Mouse (Mus musculus): ENCODE measurements around the gene Etl4. TPM values are rescaled to one million over a fixed set of nuclear protein-coding genes. Genes with fewer than 3 reads are reported as not detected.

Gene Etl4
- polyA plus RNA-seq, 1 experiment from 2014 or later = 76.7 TPM

- H3K4me3 ChIP-seq (ENCODE audit: low read depth, low read length) = no peak overlapping the region
- no peaks in the 10 kb centered on the region for H3K36me3 ChIP-seq (ENCODE audit: control insufficient read depth, insufficient read depth, low read length)
- no peak overlapping the region for H3K27ac ChIP-seq (ENCODE audit: low read length)
- H3K9me3 ChIP-seq (ENCODE audit: control insufficient read depth, low read depth, low read length) = no peaks in the 10 kb centered on the region
- no peaks in the 10 kb centered on the region for H3K4me1 ChIP-seq (ENCODE audit: control insufficient read depth, insufficient read depth, low read length)
- ATAC-seq (ENCODE audit: insufficient number of reproducible peaks, insufficient read depth, low FRiP score, low read depth) = no peak
- 74% methylated on average over 4 of the region's 4 CpGs for WGBS
- no peaks in the 10 kb centered on the region for H3K27me3 ChIP-seq (ENCODE audit: control insufficient read depth, insufficient read depth, low read length)
- no peak overlapping the region for H3K4me2 ChIP-seq (replicated peaks; ENCODE audit: low read depth, low read length)
- H3K9ac ChIP-seq (replicated peaks; ENCODE audit: low read depth, low read length) = no peak overlapping the region
Measured at GRCm38 (mm10) chr2:20414856-20415255, 505.3 kb downstream of the Etl4 start.

- Histone ChIP-seq H3K9me3 (ENCODE audit: control insufficient read depth, low read depth, low read length) (no peaks in the 10 kb centered on the region), H3K9ac (replicated peaks; ENCODE audit: low read depth, low read length) (no peak overlapping the region), H3K36me3 (ENCODE audit: control insufficient read depth, insufficient read depth, low read length) (no peaks in the 10 kb centered on the region), H3K4me3 (ENCODE audit: low read depth, low read length) (no peak overlapping the region), H3K27ac (ENCODE audit: low read length) (no peak overlapping the region), H3K4me1 (ENCODE audit: control insufficient read depth, insufficient read depth, low read length) (no peaks in the 10 kb centered on the region), H3K4me2 (replicated peaks; ENCODE audit: low read depth, low read length) (no peak overlapping the region), H3K27me3 (ENCODE audit: control insufficient read depth, insufficient read depth, low read length) (no peaks in the 10 kb centered on the region)
- 24% methylated on average over 8 of the region's 8 CpGs for WGBS
- ATAC-seq (ENCODE audit: insufficient number of reproducible peaks, insufficient read depth, low FRiP score, low read depth) = 0 out of 2 replicates have a peak, but pooled peaks have one; percentile 28
Measured at GRCm38 (mm10) chr2:20416934-20417614, 507.5 kb downstream of the Etl4 start.

- Histone ChIP-seq H3K27ac (ENCODE audit: low read length) (no peak overlapping the region), H3K9ac (replicated peaks; ENCODE audit: low read depth, low read length) (no peak overlapping the region), H3K36me3 (ENCODE audit: control insufficient read depth, insufficient read depth, low read length) (no peaks in the 10 kb centered on the region), H3K9me3 (ENCODE audit: control insufficient read depth, low read depth, low read length) (no peaks in the 10 kb centered on the region), H3K27me3 (ENCODE audit: control insufficient read depth, insufficient read depth, low read length) (no peaks in the 10 kb centered on the region), H3K4me3 (ENCODE audit: low read depth, low read length) (no peak overlapping the region), H3K4me1 (ENCODE audit: control insufficient read depth, insufficient read depth, low read length) (no peaks in the 10 kb centered on the region), H3K4me2 (replicated peaks; ENCODE audit: low read depth, low read length) (no peak overlapping the region)
- WGBS = 73% methylated on average over 6 of the region's 6 CpGs
- ATAC-seq (ENCODE audit: insufficient number of reproducible peaks, insufficient read depth, low FRiP score, low read depth) = no peak
Measured at GRCm38 (mm10) chr2:20417998-20418397, 508.4 kb downstream of the Etl4 start.

- Histone ChIP-seq H3K27me3 (ENCODE audit: control insufficient read depth, insufficient read depth, low read length) (no peaks in the 10 kb centered on the region), H3K36me3 (ENCODE audit: control insufficient read depth, insufficient read depth, low read length) (no peaks in the 10 kb centered on the region), H3K4me1 (ENCODE audit: control insufficient read depth, insufficient read depth, low read length) (no peaks in the 10 kb centered on the region), H3K27ac (ENCODE audit: low read length) (no peak overlapping the region), H3K4me2 (replicated peaks; ENCODE audit: low read depth, low read length) (no peak overlapping the region), H3K9ac (replicated peaks; ENCODE audit: low read depth, low read length) (no peak overlapping the region), H3K4me3 (ENCODE audit: low read depth, low read length) (no peak overlapping the region), H3K9me3 (ENCODE audit: control insufficient read depth, low read depth, low read length) (no peaks in the 10 kb centered on the region)
- 61% methylated on average over 6 of the region's 6 CpGs for WGBS
- ATAC-seq (ENCODE audit: insufficient number of reproducible peaks, insufficient read depth, low FRiP score, low read depth) = no peak
Measured at GRCm38 (mm10) chr2:20419975-20420374, 510.4 kb downstream of the Etl4 start.

GRCm38 (mm10) chr2:20422275-20422674, 512.7 kb downstream of the Etl4 start:
- WGBS = 68% methylated on average over 4 of the region's 4 CpGs
- no peak overlapping the region for H3K4me2 ChIP-seq (replicated peaks; ENCODE audit: low read depth, low read length)
- no peak overlapping the region for H3K4me3 ChIP-seq (ENCODE audit: low read depth, low read length)
- no peaks in the 10 kb centered on the region for H3K27me3 ChIP-seq (ENCODE audit: control insufficient read depth, insufficient read depth, low read length)
- no peaks in the 10 kb centered on the region for H3K36me3 ChIP-seq (ENCODE audit: control insufficient read depth, insufficient read depth, low read length)
- H3K4me1 ChIP-seq (ENCODE audit: control insufficient read depth, insufficient read depth, low read length) = no peaks in the 10 kb centered on the region
- H3K27ac ChIP-seq (ENCODE audit: low read length) = no peak overlapping the region
- no peak overlapping the region for H3K9ac ChIP-seq (replicated peaks; ENCODE audit: low read depth, low read length)
- ATAC-seq (ENCODE audit: insufficient number of reproducible peaks, insufficient read depth, low FRiP score, low read depth) = no peak
- H3K9me3 ChIP-seq (ENCODE audit: control insufficient read depth, low read depth, low read length) = no peaks in the 10 kb centered on the region

GRCm38 (mm10) chr2:20433656-20434055, 524.1 kb downstream of the Etl4 start:
- no peak for ATAC-seq (ENCODE audit: insufficient number of reproducible peaks, insufficient read depth, low FRiP score, low read depth)
- H3K9ac ChIP-seq (replicated peaks; ENCODE audit: low read depth, low read length) = no peak overlapping the region
- no peaks in the 10 kb centered on the region for H3K36me3 ChIP-seq (ENCODE audit: control insufficient read depth, insufficient read depth, low read length)
- no peak overlapping the region for H3K4me3 ChIP-seq (ENCODE audit: low read depth, low read length)
- 81% methylated on average over 2 of the region's 2 CpGs for WGBS
- H3K4me2 ChIP-seq (replicated peaks; ENCODE audit: low read depth, low read length) = no peak overlapping the region
- H3K9me3 ChIP-seq (ENCODE audit: control insufficient read depth, low read depth, low read length) = no peaks in the 10 kb centered on the region
- no peaks in the 10 kb centered on the region for H3K4me1 ChIP-seq (ENCODE audit: control insufficient read depth, insufficient read depth, low read length)
- no peak overlapping the region for H3K27ac ChIP-seq (ENCODE audit: low read length)
- H3K27me3 ChIP-seq (ENCODE audit: control insufficient read depth, insufficient read depth, low read length) = no peaks in the 10 kb centered on the region

- Histone ChIP-seq H3K4me2 (replicated peaks; ENCODE audit: low read depth, low read length) (no peak overlapping the region), H3K4me3 (ENCODE audit: low read depth, low read length) (no peak overlapping the region), H3K9me3 (ENCODE audit: control insufficient read depth, low read depth, low read length) (no peaks in the 10 kb centered on the region), H3K9ac (replicated peaks; ENCODE audit: low read depth, low read length) (no peak overlapping the region), H3K27ac (ENCODE audit: low read length) (no peak overlapping the region), H3K4me1 (ENCODE audit: control insufficient read depth, insufficient read depth, low read length) (no peaks in the 10 kb centered on the region), H3K36me3 (ENCODE audit: control insufficient read depth, insufficient read depth, low read length) (no peaks in the 10 kb centered on the region), H3K27me3 (ENCODE audit: control insufficient read depth, insufficient read depth, low read length) (no peaks in the 10 kb centered on the region)
- 85% methylated on average over 4 of the region's 4 CpGs for WGBS
- ATAC-seq (ENCODE audit: insufficient number of reproducible peaks, insufficient read depth, low FRiP score, low read depth) = no peak
Measured at GRCm38 (mm10) chr2:20435530-20435929, 526.0 kb downstream of the Etl4 start.

- H3K9me3 ChIP-seq (ENCODE audit: control insufficient read depth, low read depth, low read length) = no peaks in the 10 kb centered on the region
- H3K4me1 ChIP-seq (ENCODE audit: control insufficient read depth, insufficient read depth, low read length) = peaks cover 17% of the 10 kb centered on the region
- no peak overlapping the region for H3K9ac ChIP-seq (replicated peaks; ENCODE audit: low read depth, low read length)
- H3K27ac ChIP-seq (ENCODE audit: low read length) = no peak overlapping the region
- no peak for ATAC-seq (ENCODE audit: insufficient number of reproducible peaks, insufficient read depth, low FRiP score, low read depth)
- H3K36me3 ChIP-seq (ENCODE audit: control insufficient read depth, insufficient read depth, low read length) = no peaks in the 10 kb centered on the region
- WGBS = 79% methylated on average over 2 of the region's 2 CpGs
- H3K4me2 ChIP-seq (replicated peaks; ENCODE audit: low read depth, low read length) = no peak overlapping the region
- H3K27me3 ChIP-seq (ENCODE audit: control insufficient read depth, insufficient read depth, low read length) = no peaks in the 10 kb centered on the region
- no peak overlapping the region for H3K4me3 ChIP-seq (ENCODE audit: low read depth, low read length)
Measured at GRCm38 (mm10) chr2:20442731-20443130, 533.2 kb downstream of the Etl4 start.

Data from stomach, embryonic 14.5 days (tissue).